Mouse (Mus musculus) testis, adult 2 months (tissue): ENCODE measurements around the gene Gm5294.

Experiments
- CTCF ChIP-seq: fragments of 200-500 bp; IDR thresholded peaks from 2 replicates; pipeline ENCODE4 v1.5.1; 2012; ENCODE audit warnings: low read depth, mild to moderate bottlenecking, inconsistent platforms, low read length, moderate library complexity; ENCODE audit not compliant: control insufficient read depth, insufficient read depth, insufficient replicate concordance
- POLR2A ChIP-seq: fragments of 200-500 bp; IDR thresholded peaks from 2 replicates; pipeline ENCODE4 v1.6.1; 2012; ENCODE audit warnings: low read depth, mild to moderate bottlenecking, inconsistent platforms, low read length, moderate library complexity; ENCODE audit not compliant: control insufficient read depth

DNA sequence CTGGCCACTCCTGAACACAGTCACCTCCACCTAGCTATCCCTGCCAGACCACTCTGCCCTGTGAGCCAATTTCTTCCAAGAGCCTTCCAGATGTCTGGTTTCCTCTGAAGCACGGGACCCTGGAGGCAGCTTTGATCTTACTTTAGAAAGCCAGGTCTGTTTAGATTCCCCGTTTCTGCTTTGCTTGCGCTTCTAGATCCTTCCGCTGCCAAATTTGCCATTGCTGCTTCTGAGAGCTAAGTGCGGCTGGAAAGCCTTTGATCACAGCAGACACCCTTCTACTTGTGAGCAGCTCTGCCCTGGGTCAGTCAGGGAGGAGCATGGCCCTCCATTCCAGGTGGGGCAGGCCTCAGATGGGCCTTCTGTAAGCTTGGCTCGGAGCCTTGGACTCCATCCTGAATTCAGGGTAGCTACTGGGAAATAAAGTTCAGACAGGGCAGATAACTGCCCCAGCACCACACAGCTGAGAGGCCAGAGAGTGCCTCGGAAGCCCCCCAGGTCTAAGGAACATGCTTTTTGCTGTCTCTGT, 18.2 kb upstream of the Gm5294 start:
- TF ChIP-seq CTCF (no peak), POLR2A (no peak)
